Mouse (Mus musculus) left cerebral cortex, adult 6 months (tissue): Measurements from ENCODE around the gene Dgat2. TPM values are rescaled to one million over a fixed set of nuclear protein-coding genes. Genes with fewer than 3 reads are reported as not detected.

ENCODE experiments used
- long read RNA-seq, 2 experiments: library from polyadenylated mRNA; unstranded; transcript quantifications; one replicate each; pipeline ENCODE4 v2.0.0; 2019 to 2020
- polyA plus RNA-seq: library from polyadenylated mRNA; unstranded; fragments of <200 nt; fragmentation: Nextera tagmentation; gene quantifications from 2 replicates; pipeline ENCODE4 v1.2.3, GENCODE M21; 2021

Dgat2 gene
- 83.1 and 96.6 TPM in 2 replicates for polyA plus RNA-seq
- long read RNA-seq, experiment 1, transcript Dgat2-201 (8 exons, 2,262 nt), result major isoform, 528 of 651 reads
- long read RNA-seq, experiment 1, partial matches to known transcripts, result 57 of 651 reads
- long read RNA-seq, experiment 1, other reads (novel, unspliced or antisense), result 66 of 651 reads
- long read RNA-seq, experiment 2, transcript Dgat2-201 (8 exons, 2,262 nt), result major isoform, 108 of 149 reads
- long read RNA-seq, experiment 2, partial matches to known transcripts, result 24 of 149 reads
- long read RNA-seq, experiment 2, other reads (novel, unspliced or antisense), result 17 of 149 reads

GRCm38 (mm10) chr7:99182432-99183172, at the start of gene Dgat2:
Gene Dgat2, minus strand, starts transcription at chr7:99182719.

GRCm38 (mm10) chr7:99140984-99141918, 41.3 kb downstream of the Dgat2 start, which contains the start of gene Uvrag:
Gene Uvrag, minus strand, starts transcription at chr7:99141141.

Other genes starting within 250 kb of the Dgat2 start
- gene Uvrag, start 41.6 kb downstream of the Dgat2 start, polyA plus RNA-seq, result 17.2 and 27.8 TPM in 2 replicates
- gene Mogat2, start 55.9 kb upstream of the Dgat2 start, polyA plus RNA-seq, result 0.11 TPM in 1 of 2 replicates, not detected in the other
- gene Map6, start 84.7 kb upstream of the Dgat2 start, polyA plus RNA-seq, result 33.9 and 44.2 TPM in 2 replicates
- gene Serpinh1, start 170.5 kb upstream of the Dgat2 start, polyA plus RNA-seq, result 2.1 and 5.9 TPM in 2 replicates
- gene Gdpd5, start 198.7 kb upstream of the Dgat2 start, polyA plus RNA-seq, result 12.7 and 13.6 TPM in 2 replicates